Mouse (Mus musculus): ENCODE measurements around the gene Syne1.

GRCm38 (mm10) chr10:5550168-5551021, 887 bp downstream of the Syne1 start:
- no peak for TF ChIP-seq CTCF (IDR thresholded peaks at IDR 0.05; ENCODE audit: low read depth, low read length)
- no peak for TF ChIP-seq POLR2A (IDR thresholded peaks at IDR 0.05; ENCODE audit: borderline replicate concordance, low read depth, low read length)

Data from bone marrow macrophage, adult 2 months (primary cell).